Comparison of ENCODE assay signal across 8 mouse cellular contexts in genomic region chr8:94485882-94486281, GRCm38 (mm10). TPM values are rescaled to one million over a fixed set of nuclear protein-coding genes. Genes with fewer than 3 reads are reported as not detected.
A peak's percentile ranks its signal among the peaks of the same experiment; 100 is the strongest.
DNase-seq lines count a peak whose midpoint lies in the region; ATAC-seq and TF ChIP-seq lines count a peak whose summit lies in the region.

No protein-coding gene starts in this region.

- peaks cover 5% of the 10 kb centered on the region; the same call in 1 of the 2 replicates for H3K4me1 ChIP-seq in liver, embryonic 12.5 days
- no peaks in the 10 kb centered on the region for H3K4me1 ChIP-seq in lung, adult 2 months (ENCODE audit: control insufficient read depth, insufficient read depth, low read length)
- no peaks in the 10 kb centered on the region for H3K4me1 ChIP-seq in stomach, embryonic 15.5 days

- TF ChIP-seq CTCF in lung, adult 2 months (IDR thresholded peaks at IDR 0.05; ENCODE audit: insufficient read depth, low read length), result peak; percentile 54

- no peaks in the 10 kb centered on the region for H3K9me3 ChIP-seq in liver, embryonic 12.5 days (replicated peaks)
- H3K9me3 ChIP-seq in stomach, embryonic 15.5 days, result no peaks in the 10 kb centered on the region

- H3K9ac ChIP-seq in liver, embryonic 12.5 days, result no peak overlapping the region
- no peak overlapping the region for H3K9ac ChIP-seq in stomach, embryonic 15.5 days

- peaks cover 13% of the 10 kb centered on the region for H3K27me3 ChIP-seq in liver, embryonic 12.5 days (replicated peaks)
- H3K27me3 ChIP-seq in stomach, embryonic 15.5 days (replicated peaks), result no peaks in the 10 kb centered on the region

- no peak overlapping the region for H3K4me3 ChIP-seq in liver, embryonic 12.5 days
- H3K4me3 ChIP-seq in lung, adult 2 months (replicated peaks; ENCODE audit: extremely low read depth, low read depth, low read length), result peak overlapping the region; percentile 44
- no peak overlapping the region for H3K4me3 ChIP-seq in stomach, embryonic 15.5 days (replicated peaks)

- H3K4me2 ChIP-seq in liver, embryonic 12.5 days, result no peak overlapping the region
- H3K4me2 ChIP-seq in stomach, embryonic 15.5 days, result no peak overlapping the region

- no peak overlapping the region for H3K27ac ChIP-seq in liver, embryonic 12.5 days
- no peak overlapping the region for H3K27ac ChIP-seq in stomach, embryonic 15.5 days

- no peaks in the 10 kb centered on the region for H3K36me3 ChIP-seq in liver, embryonic 12.5 days
- H3K36me3 ChIP-seq in stomach, embryonic 15.5 days, result no peaks in the 10 kb centered on the region

- TF ChIP-seq POLR2A in lung, adult 2 months (IDR thresholded peaks at IDR 0.05; ENCODE audit: borderline replicate concordance, extremely low read depth, low read depth, low read length), result no peak

- DNase-seq in adrenal gland, adult (ENCODE audit: inconsistent age in 2 of 2, low spot score in 1 of 2), result peak; percentile 43 to 86
- DNase-seq in adrenal gland, adult 8-10 months, result no peak
- DNase-seq in liver, result peak; percentile 27
- peak; percentile 70 for DNase-seq in adrenal gland, postnatal 14 days
- peak; percentile 57 for DNase-seq in lung, adult 2 months

- 13% methylated on average over 2 of the region's 2 CpGs for WGBS in liver, embryonic 12.5 days (ENCODE audit: insufficient replicate concordance)
- 17% methylated on average over 2 of the region's 2 CpGs for WGBS in lung, adult 2 months
- 6% methylated on average over 2 of the region's 2 CpGs for WGBS in stomach, embryonic 15.5 days

- no peak for ATAC-seq in liver, embryonic 12.5 days
- ATAC-seq in granulocyte monocyte progenitor cell, adult 5-6 weeks (replicated peaks; ENCODE audit: poor library complexity, severe bottlenecking), result peak; percentile 51
- ATAC-seq in stomach, embryonic 15.5 days (ENCODE audit: insufficient read depth, low FRiP score, low read depth), result peak; percentile 22; the same call in 1 of the 2 replicates

RNA-seq across cellular contexts. Expression of gene Cpne2, which starts 46.9 kb away (rescaled TPM):
- 10 to 100 TPM; 15.9 to 29.0 (median 22.4) TPM for total RNA-seq in adrenal gland, adult 8-10 months (2022)
- polyA plus RNA-seq in liver, embryonic 12.5 days (2016; fragmentation: Nextera tagmentation; extraction: Ambion mirVana), result 3.3 and 3.9 TPM in 2 replicates
- 13.5 and 19.1 TPM in 2 replicates for total RNA-seq in adrenal gland, postnatal 14 days (2021)
- total RNA-seq in granulocyte monocyte progenitor cell, adult 5-6 weeks (2014; fragmentation: Nextera tagmentation), result 106 and 114 TPM in 2 replicates
- 53.9 and 56.5 TPM in 2 replicates for total RNA-seq in granulocyte monocyte progenitor cell, adult 5-6 weeks (2017)
- 21.2 and 33.6 TPM in 2 replicates for polyA plus RNA-seq in lung, adult 2 months (2012; rRNA removed)
- polyA plus RNA-seq in stomach, embryonic 15.5 days (2015; fragmentation: Nextera tagmentation; extraction: Ambion mirVana), result 10.6 TPM in 2 replicates

RNA-seq across cellular contexts. Expression of gene Nlrc5, which starts 51.7 kb away (rescaled TPM):
- total RNA-seq in adrenal gland, adult 8-10 months (2022), result 10 to 100 TPM in 2 of 4 experiments, 1 to 10 TPM in 2; 5.3 to 15.3 (median 9.0) TPM
- polyA plus RNA-seq in liver, embryonic 12.5 days (2016; fragmentation: Nextera tagmentation; extraction: Ambion mirVana), result 0.08 and 0.12 TPM in 2 replicates
- 2.0 and 9.7 TPM in 2 replicates for total RNA-seq in adrenal gland, postnatal 14 days (2021)
- total RNA-seq in granulocyte monocyte progenitor cell, adult 5-6 weeks (2014; fragmentation: Nextera tagmentation), result 35.8 and 43.0 TPM in 2 replicates
- total RNA-seq in granulocyte monocyte progenitor cell, adult 5-6 weeks (2017), result 19.3 and 19.4 TPM in 2 replicates
- 9.3 and 12.0 TPM in 2 replicates for polyA plus RNA-seq in lung, adult 2 months (2012; rRNA removed)
- polyA plus RNA-seq in stomach, embryonic 15.5 days (2015; fragmentation: Nextera tagmentation; extraction: Ambion mirVana), result 0.51 and 0.54 TPM in 2 replicates
